Mouse (Mus musculus): ENCODE results near the gene Frmpd1.

Gene Frmpd1

DNA sequence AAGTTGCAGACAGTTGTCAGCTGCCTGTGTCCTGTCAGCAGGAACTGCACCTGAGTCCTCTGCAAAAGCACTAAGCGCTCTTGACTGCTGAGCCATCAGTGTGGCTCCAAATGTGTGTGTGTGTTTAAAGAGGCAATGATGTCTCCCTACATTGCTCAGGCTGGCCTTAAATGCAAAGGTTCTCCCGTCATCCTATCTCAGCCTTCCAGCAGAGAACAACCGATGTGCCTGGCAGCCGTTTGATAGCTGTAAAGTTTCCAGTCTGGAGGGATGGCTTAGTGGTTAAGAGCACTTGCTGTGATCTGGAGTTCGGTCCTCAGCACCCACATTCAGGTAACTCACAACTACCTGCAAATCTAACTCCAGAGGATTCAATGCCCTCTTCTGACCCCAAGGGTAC, 56.7 kb downstream of the Frmpd1 start:
- DNase-seq, result no peak

DNA sequence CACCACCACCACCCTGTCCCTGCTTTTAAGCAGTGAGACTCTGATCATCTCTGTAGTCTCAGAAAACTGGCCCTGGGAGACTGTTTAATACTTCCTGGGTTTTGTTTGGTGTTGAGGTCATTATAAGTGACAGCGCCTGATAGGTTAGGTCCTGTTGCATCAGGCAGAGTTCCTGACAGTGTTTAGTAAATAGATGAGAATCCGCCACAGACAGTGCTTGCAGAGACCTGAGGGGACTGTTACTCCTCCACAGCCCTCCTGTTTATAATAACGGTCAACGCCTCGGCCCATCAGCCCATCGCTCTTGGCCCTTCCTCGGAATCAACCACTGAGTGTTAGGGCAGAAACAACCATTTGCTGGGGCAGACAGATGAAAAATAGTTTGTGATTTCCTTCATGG, 57.5 kb downstream of the Frmpd1 start:
- no peak for DNase-seq

DNA sequence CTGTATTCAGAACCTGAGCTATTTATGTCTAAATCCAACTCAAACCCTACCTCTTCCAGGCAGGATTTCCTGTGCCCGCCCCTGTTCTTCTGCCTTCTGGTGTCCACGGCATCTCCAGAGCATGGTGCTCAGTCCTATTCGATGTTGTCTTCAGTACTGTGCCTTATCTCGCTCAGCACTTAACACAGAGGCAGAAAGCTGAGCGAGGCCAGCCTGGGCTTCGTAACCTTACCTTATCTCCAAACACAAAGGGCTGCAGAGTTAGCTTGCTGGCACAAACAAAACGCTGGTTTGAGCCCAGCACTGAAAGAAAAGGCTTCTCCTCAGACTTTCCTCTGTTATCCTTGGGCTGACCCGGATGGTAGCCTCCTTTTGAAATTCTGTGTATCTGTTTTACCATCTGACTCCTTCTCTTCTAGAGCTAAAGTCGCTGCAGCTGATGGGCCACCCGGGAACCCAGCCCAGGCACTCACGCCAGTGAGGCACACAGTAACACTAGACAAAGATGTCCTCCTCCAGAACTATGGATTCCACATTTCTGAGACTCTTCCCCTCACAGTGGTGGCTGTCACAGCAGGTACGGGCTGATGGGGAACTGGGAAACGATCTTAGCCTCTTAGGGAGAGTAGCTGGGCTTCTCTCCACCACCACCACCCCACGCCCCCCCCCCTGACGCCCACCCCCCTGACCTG, 58.7 kb downstream of the Frmpd1 start:
- no peak for DNase-seq

DNA sequence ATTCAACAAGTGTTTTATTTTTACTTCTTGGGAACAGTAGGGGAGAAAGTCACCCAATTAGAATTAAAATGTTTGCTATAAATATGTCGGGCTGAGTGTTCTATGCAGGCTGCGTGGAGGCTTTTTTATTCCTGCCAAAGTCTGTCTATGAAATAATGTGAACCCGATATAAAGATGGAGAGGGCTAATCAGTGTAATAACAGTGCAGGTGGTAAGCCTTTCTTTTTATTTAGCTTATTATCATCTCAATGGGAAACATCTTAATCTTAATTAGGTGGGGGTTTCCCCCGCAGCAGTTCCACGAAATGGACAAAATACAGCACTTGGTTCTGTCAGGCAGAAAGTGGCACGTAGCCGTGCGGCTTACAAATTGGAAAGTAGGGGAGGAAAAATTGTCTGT, 66.6 kb downstream of the Frmpd1 start:
- DNase-seq, result no peak

DNA sequence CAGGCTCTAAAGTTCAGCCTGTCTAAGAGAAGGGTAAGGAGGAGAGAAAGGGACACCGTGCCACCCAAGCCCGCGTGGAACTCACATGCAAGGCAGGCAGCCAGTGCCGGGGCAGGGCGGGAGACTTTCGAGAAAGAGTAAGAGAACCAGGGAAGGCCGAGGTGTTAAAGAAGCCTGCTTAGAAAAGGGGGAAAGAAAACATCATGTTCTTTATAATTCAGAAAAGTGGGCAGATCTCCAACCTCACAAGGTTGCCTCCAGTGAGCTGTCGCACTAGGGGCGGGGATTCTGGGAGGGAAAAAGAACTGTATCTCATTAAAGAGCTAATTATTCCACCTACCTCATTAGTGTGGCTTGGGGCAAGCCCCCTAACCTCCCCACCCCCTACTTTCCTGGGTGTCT, 68.2 kb downstream of the Frmpd1 start:
- DNase-seq, result no peak

DNA sequence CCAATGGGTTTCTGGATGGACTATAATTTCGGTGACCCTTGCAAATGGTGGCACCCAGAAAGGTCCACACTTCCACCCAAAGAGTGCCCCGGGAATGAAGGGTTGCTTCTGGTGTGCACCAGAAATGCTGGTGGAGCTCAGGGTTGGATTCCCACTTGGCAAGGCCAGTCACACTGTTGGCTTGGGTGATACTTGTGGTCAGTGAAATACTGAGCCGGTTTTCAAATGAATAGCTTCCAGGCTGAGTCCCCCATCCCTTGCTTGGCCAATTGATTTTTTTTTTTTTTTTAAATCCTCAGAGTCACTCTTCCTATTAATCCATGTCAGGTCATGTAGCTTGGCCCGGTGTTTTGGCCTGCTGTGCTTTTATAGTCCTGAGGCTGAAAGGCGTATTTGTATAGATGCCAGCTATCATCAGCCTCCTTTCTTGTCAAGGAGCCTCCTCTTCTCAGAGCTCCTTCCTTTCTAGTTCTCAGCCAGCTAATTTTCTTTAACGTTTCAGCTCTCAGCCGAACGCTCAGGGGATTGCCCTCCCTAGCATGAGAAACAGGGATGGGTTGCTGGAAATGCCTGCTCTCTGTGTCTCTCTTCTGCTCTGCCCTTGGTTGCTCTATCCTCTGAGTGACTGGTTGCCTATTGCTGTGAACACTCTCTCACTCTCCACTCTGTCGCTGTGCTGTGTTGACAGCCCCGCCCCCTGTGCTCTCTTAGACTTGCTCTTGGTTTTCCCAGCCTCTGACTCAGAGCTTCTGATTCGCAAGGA, 69.3 kb downstream of the Frmpd1 start:
- DNase-seq, result no peak

DNA sequence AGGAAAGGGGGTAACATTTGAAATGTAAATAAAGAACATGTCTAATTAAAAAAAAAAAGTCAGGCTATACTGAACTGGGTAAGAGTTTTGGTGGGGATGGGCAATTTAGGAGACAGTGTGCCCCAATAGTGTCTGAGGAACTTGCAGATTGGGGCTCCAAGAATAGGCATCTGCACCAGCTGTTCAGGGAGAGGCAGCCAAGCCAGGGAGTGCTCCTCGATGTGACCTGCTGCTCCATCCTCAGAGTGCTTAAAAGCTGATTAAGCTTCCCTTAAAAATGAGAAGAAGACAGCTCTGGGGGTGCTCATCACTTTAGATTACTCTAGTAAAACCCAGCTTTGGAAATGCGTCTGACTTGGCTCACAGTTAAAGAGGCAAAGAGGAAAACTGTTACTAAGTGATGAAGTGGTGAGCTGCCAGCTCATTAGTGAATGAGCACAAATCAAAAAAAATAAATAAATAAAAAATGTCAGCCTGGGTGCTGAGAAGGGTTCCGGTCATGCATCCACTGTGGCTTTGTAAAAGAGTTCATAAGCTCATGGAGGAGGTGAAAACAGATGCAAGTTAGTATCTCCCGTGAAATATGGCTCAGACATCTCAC, 74.7 kb downstream of the Frmpd1 start:
- no peak for DNase-seq

DNA sequence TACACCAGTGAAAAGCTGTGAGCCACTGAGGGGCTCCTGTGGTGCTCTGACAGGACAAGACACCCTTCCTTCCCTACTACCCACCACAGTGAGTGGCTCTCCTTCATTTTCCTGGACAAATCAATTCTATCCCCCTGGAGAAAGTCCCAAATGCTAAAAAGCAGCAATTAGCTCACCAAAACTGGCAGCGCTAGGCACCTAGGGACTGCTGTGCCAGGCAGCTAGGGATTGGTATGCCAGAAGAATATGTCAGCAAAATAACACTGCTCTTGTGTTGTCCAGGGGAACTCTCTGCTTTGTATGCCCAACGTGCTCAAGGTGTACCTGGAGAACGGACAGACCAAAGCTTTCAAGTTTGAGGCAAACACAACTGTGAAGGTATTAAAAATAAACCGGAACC, 76.9 kb downstream of the Frmpd1 start:
- no peak for DNase-seq

DNA sequence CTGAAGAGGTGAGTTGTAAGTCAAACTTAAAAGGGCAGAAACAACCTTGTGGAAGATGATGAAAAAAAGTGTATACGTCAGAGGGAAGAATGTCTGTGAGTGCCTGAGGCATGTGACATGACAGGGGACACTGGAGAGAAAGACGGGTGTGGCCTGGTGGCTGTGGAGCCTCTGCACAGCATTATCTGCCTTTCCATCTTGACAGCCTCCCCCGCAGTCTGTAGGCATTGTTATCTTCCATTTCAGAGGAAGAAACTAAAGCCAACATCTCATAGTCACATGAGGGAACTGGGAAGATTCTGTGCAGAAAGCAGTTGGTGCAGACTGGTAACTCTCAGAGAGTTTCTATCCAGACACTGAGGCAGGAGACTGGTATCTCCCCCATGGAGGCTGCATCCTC, 83.2 kb downstream of the Frmpd1 start:
- peak; percentile 11 for DNase-seq

DNA sequence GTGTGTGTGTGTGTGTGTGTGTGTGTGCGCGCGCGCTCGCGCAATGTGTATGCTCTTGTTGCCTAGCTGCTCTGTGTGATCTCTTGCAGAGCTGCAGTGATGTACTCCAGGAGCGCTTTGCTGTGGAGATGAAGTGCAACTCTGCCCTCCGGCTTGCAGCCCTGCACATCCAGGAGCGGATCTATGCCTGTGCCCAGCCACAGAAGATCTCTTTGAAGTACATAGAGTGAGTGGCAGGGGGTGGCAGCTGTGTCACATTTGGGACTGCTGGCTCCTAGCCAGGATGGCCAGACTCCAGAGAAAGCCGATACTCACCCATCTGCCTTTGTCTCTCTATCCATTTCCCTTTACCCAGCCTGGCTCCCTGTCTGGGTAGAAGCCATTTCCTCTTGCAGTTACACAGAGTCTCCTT, 86.4 kb downstream of the Frmpd1 start:
- no peak for DNase-seq

DNA sequence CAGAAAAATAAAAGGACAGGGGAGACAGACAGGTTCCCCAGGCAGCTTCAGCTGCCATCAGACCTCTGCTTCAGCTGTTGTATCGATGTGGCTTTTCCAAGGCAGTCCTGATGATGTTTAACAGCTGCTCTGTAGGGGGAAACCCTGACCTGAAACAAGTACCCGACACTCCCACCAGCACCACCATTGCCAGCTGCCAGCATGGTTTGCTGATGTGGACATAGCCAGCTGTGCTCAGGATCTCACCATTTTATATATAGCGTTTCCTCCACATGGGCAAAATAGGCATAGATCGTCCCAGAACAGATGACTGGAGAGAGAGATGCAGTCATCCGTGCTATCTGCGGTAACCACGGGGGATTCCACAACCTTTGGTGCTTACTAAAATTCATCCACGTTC, 91.1 kb downstream of the Frmpd1 start:
- DNase-seq, result no peak

DNA sequence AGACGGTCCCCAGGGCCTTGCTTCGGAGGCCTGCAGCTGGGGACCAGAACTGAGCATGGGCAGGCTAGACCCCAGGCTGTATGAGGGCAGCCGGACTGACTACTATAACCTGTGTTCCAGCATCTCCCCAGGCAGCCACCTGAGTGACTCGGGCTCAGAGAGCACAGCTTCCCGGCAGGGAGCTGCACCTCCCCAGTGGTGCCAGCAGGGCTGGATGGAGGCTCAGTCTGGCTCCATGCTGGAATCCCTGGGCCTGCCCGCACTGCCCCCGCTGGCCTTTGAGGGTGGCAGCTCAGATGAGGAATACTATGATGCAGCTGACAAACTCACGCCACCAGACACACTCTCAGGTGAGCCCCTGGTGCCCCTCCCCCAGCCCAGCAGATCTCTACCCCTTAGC, 94.6 kb downstream of the Frmpd1 start:
- no peak for DNase-seq

DNA sequence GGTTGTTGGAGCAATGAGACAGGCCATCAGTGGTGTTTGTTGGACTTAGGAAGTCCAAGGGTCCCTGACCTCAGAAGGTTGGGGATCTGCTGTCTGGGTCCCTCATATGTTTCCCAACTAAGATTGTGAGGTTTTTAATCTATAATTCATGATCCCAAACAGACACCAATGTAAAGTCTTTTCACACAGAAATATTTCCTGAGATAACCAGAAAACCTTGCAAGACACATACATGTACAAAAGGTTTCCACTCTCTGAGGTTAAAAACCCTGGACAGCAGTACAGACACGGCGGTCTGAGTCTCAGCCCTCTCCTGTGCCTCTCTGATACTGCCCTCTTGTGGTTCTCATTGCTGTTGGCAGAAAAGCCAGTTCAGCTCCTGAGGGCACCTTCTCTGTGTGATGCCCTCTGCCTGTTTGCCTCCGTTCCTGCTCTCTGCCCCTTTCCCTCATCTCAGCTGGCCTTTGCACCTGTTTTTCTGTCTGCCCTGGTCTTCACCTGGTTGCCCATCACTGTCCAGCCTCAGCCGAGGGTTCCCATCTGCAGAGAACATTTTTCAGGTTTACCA, 95.4 kb downstream of the Frmpd1 start:
- peak; percentile 68 for DNase-seq

DNA sequence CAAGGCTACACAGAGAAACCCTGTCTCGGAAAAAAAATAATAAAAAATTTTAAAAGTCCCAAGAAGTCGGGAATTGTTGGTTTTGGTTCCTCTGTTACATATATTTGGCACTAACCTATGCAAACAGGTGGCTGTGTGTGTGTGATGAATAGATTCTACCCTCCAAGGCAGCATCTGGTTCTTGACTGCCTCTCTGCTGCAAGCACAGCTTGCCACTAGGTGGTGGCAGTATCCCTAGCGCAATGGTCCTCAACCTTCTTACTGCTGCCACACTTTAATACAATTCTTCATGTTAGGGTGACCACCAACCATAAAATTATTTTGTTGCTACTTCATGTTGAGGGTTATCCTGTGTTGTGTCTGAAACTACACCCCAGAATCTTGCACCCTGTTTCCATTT, 101.6 kb downstream of the Frmpd1 start:
- DNase-seq, result no peak

DNA sequence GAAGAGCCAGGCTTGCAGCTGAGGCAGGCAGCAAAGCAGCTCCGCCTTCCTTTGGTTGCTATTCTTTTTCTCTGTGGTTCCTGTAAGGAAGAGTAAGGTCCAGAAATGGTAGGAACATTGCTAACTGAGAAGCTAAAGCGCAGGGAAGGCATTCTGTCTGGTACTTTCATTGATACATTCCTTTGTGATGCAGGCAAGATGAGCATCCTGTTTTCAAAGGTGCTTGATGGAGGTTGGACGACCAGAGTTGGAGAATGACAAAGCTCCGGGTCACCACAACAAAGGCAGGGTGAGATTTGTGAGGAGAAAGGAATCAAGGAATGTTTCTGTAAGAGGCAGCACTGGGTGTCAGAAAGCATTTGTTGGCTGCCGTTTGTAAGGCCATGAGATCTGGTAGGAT, 103.2 kb downstream of the Frmpd1 start:
- DNase-seq, result no peak

DNA sequence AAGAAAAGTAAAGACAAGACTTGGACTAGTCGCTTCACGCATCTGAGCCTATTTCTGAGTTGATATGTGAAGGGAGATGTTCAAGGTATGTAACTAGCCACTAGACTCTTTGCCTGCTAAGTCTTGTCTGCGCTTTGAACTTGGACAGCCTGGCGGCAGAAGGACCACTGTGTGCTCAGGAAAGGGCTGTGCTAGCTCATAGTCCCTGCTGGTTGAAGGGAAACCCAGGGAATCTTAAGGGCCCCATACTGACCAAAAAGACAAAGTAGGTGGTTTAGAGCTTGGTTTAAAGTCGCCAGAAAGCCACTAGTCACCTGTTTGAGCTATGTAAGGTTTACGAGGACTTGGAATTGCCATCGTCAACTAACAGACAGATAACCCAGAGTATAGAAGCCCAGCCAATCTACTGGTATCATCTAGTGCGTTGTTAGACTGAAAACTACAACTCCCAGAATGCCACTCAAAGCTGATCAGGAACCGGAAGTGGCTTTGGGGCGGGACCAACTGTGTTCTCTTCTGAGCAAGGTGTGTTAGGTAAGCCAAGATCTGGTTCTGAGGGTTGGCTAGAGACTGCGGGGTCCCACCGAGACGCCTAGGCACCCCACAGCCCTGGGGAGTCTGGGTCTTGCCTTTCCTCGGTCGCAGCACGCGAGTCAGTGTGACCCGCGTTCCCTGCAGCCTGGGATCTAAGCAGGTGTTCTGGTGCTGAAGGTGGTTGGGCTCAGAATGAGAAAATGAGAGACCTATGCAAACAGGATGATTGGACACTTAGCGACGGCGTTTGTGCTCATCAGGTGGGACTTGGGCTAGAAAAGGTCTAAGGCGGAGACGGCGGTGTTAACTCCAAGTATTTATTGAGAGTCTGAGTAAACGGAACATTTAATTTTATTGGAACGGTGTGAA, 112.2 kb downstream of the Frmpd1 start, which contains the start of gene Trmt10b:
Trmt10b (plus strand) TSS at position 466 of the 903 bp plus-strand sequence.
- DNase-seq, result peak; percentile 84

DNA sequence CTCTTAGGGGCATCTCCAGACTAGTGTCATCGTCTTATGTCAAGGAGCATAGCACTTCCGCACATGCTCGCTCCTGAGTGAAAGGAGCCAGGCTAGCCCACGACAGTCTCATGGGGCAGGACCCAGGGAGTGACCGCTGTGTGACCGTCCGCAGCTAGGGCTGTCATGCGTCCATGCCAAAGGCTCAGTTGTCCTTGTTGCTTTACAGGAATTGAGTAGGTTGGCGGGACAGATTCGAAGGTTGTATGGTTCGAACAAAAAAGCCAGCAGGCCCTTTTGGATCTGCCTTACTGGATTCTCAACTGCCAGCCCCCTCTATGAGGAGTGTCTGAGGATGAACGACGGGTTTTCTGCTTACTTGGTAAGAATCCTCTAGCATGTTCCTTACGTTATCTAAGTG, 120.9 kb downstream of the Frmpd1 start:
- no peak for DNase-seq

DNA sequence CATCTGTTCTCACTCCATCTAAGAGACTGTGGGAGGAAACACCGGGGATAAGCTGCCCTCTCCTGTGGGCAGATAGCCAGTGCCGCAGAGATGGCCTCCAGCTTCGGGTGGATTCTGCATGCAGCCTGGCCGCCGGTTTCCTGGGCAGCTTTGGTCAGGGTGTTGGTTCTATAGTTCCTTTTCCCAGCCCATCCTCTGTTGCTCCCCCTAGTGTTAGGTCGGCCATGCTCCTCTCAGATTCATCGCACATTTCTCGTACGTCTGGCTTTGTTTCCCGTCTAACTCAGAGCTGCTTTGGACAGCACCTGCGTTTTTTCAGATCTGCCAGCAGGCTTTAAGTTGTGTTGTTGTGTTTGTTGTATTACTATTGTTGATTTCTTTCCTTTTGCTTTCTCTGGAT, 123.4 kb downstream of the Frmpd1 start:
- DNase-seq, result no peak

DNA sequence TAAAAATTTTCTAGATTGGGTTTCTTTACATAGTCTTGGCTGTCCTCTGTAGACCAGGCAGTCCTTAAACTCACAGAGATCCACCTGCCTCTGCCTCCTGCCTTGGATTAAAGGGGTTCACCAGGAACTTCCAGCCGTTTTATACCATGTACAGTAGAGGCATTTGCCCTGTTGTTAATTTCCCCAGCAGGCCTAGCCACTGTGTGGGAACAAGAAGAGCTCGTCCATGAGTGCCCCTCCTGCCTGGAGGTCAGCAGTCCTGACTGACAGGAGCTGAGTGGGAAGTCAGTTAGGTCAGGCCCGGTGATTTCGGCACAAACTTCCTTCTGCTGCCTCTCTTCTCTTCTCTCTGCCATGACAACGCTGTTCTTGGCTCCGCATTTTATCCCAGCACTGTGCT, 123.9 kb downstream of the Frmpd1 start:
- no peak for DNase-seq

DNA sequence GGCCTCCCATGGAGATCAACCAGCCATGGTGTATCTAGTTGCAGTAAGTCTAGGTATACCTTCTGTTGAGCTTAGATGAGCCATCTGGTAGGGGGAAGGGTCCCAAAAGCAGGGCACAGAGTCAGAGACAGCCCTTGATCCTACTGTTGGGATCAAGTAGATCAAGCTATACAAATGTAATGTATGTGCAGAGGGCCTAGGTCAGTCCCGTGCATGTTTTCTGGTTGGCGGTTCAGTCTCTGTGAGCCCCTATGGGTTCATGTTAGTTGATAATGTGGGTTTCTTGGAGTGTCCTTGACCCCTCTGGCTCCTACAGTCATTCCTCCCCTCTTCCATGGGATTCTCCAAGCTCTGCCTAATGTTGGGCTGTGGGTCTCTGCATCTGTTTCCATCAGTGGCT, 126.4 kb downstream of the Frmpd1 start:
- no peak for DNase-seq

DNA sequence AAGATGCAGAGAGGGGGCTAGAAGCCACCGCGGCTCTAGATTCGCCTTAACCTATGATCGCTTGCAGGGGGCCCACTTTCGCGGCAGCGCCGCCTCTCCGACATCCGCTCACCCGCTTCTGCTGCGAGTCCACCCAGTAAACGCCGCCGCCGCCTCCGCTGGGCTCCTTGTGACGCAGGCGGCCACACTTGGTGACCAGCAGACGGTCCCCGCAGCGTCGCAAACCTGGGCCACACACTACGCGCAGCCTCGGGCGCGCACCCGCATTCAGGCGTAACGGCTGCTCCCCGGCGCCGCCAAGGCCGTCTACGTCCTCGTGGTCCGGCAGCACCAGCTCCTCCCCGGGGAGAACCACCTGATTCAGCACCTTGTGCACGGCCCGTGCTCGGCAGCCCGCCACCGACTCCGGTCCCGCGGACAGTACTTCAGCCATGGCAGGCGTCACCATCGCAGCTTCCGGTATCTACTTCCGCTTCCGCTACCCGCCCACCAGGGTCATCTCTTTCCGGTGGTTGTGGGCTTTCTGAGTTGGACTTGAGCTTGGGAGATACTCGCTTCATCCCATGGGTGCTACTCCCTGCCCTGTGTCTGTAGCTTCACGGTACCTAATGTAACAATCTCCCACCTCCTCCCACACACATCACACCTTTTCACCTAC, 135.6 kb downstream of the Frmpd1 start:
- DNase-seq, result peak; percentile 85

DNA sequence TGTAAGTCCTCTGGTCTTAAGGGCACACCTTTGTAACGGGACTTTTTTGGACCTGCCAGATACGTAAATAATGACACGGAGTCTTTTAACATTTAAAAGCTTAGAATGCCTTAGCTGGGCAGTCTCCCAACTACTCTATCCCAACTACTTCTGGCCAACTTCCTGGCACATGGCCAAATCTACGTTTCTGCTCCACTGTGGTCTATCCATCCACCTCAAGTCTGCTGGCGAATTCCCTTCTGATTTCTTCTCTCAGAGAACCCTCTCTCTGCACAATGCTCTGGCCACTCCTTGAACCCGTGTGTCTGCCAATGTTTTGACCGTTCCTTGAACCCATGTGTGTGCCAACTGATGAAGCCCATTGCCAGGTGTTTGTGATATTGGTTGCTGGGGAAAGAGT, 146.5 kb downstream of the Frmpd1 start:
- DNase-seq, result no peak

Measured in thymus, postnatal 14 days (tissue).